Mouse (Mus musculus): Measurements from ENCODE around the gene Cemip2. TPM values are rescaled to one million over a fixed set of nuclear protein-coding genes. Genes with fewer than 3 reads are reported as not detected.

Gene Cemip2
- polyA plus RNA-seq, 1 experiment from 2014 or later, result 33.8 TPM

DNA sequence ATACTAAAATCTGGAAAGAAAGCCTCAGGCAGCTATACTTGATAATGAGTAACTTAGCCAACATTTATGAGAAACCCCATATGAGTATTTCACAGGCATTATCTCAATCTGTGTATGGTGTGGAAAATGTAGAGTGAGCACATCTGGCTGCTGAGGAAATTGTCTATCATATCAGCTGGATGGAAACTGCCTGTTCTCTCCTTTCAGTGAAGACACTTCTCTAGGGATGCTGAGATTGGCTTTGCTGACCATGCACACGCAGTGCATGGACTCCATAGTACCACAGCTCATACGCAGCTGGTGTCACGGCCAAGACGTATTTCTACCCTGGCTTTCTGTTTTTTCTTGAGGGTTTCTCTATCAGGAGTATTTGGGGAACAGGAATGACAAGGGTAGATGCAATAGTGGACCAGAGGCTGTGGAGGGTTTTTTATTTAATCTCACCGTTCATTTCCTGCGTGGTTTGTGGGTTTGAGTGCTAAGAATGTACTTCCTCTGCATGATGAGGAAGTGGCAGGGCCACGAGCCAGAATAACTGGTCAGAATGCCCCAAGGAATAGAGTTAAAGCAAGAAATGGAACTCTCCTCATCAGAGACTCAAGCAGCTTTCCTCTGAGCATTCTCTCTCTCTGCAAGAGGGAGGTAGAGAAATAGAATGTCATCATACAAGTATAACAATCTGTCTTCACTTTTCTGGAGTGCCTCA is 119.1 kb downstream of the Cemip2 start:
- peak; percentile 65 for DNase-seq (ENCODE audit: low spot score)
- no peaks in the 10 kb centered on the region for H3K9me3 ChIP-seq (ENCODE audit: control insufficient read depth, low read length)
- H3K4me1 ChIP-seq (ENCODE audit: control insufficient read depth, insufficient read depth, low read length), result peaks cover 8% of the 10 kb centered on the region
- 65% methylated on average over 7 of the region's 7 CpGs for whole genome bisulfite sequencing
- H3K27ac ChIP-seq (replicated peaks; ENCODE audit: low read depth, low read length), result 0 out of 2 replicates have a peak overlapping the region, but pooled peaks have one; percentile 44
- no peak for ATAC-seq (ENCODE audit: low read depth)
- H3K4me2 ChIP-seq (ENCODE audit: low read depth, low read length), result no peak overlapping the region
- no peaks in the 10 kb centered on the region for H3K36me3 ChIP-seq (ENCODE audit: control insufficient read depth, insufficient read depth, low read length)
- H3K9ac ChIP-seq (ENCODE audit: low read depth, low read length), result no peak overlapping the region
- no peaks in the 10 kb centered on the region for H3K27me3 ChIP-seq (replicated peaks; ENCODE audit: control insufficient read depth, insufficient read depth, low read length)
- H3K4me3 ChIP-seq (ENCODE audit: low read depth, low read length), result no peak overlapping the region

DNA sequence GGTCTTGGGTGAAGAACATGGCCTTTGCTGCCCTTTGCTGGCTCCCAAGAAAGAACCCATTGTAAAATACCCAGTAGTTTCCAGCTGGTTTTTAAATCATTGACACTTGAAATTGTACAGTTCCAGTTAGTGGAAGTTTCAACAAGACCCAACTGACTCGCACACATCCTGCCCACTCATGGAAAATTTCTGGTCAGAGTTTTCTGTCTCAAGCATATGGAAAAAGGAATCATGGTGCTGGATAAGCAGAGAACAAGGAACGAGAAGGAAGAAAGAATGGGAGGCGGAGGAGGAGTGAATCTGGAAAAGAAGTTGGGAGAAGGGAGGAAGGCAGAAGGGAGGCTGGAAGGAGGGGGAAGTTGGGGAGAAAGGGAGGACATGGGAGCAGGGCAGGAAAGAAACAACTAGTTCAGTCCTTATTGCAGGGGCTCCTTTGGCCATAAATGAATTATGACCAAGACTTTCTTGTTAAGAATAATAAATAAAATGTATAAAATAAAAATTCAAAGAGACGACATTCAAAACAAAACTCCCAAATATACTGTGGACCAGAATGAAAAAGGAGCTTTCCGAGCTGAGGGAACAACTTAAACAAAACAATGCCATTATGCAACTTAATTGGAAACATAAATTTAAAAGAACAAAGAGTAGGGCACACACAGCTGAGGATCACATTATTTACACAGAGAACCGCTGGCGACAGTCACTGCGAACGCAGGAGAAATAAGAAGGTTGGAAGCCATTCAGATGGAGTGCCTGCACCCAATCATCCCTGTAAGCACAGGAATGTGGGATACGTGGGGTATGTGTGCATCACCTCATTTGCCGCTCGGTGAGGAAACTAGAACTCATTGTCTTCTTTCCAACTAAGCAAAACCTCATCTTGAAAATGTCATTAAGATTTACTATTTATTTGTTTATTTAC is 120.1 kb downstream of the Cemip2 start:
- Histone ChIP-seq H3K4me1 (ENCODE audit: control insufficient read depth, insufficient read depth, low read length) (peaks cover 8% of the 10 kb centered on the region), H3K4me3 (ENCODE audit: low read depth, low read length) (no peak overlapping the region), H3K27ac (replicated peaks; ENCODE audit: low read depth, low read length) (peak overlapping the region; percentile 17; the same call in 1 of the 2 replicates), H3K9me3 (ENCODE audit: control insufficient read depth, low read length) (no peaks in the 10 kb centered on the region), H3K36me3 (ENCODE audit: control insufficient read depth, insufficient read depth, low read length) (no peaks in the 10 kb centered on the region), H3K9ac (ENCODE audit: low read depth, low read length) (no peak overlapping the region), H3K27me3 (replicated peaks; ENCODE audit: control insufficient read depth, insufficient read depth, low read length) (no peaks in the 10 kb centered on the region), H3K4me2 (ENCODE audit: low read depth, low read length) (no peak overlapping the region)
- DNase-seq (ENCODE audit: low spot score), result peak; percentile 37
- no peak for ATAC-seq (ENCODE audit: low read depth)
- 50% methylated on average over 12 of the region's 12 CpGs for WGBS

Other genes with a start within 250 kb of the Cemip2 start
- 49.9 and 55.4 TPM in 2 replicates for gene 1110059E24Rik, start 125.4 kb upstream of the Cemip2 start, polyA plus RNA-seq (2014; fragmentation: Nextera tagmentation; extraction: Ambion mirVana)
- 39.3 and 39.8 TPM in 2 replicates for gene Abhd17b, start 125.2 kb upstream of the Cemip2 start, polyA plus RNA-seq (2014; fragmentation: Nextera tagmentation; extraction: Ambion mirVana)

Data from embryonic facial prominence, embryonic 14.5 days (tissue).